Mouse (Mus musculus) ES-Bruce4 (cell line): ENCODE measurements at regions not wholly inside any gene's neighbourhood (a gene's known extent, or its start where the extent isn't known, plus 50 kb on each side); places are given as distances from the start of the nearest gene placed in this dataset.

Experiments used
- EP300 ChIP-seq: IDR thresholded peaks from 2 replicates; pipeline ENCODE4 v1.6.1; 2011; ENCODE audit warnings: low read depth, low read length; ENCODE audit not compliant: insufficient read depth
- POLR2A ChIP-seq: IDR thresholded peaks from one replicate; pipeline ENCODE4 v1.8.1; 2011; ENCODE audit warnings: low read length; ENCODE audit not compliant: insufficient read depth

DNA sequence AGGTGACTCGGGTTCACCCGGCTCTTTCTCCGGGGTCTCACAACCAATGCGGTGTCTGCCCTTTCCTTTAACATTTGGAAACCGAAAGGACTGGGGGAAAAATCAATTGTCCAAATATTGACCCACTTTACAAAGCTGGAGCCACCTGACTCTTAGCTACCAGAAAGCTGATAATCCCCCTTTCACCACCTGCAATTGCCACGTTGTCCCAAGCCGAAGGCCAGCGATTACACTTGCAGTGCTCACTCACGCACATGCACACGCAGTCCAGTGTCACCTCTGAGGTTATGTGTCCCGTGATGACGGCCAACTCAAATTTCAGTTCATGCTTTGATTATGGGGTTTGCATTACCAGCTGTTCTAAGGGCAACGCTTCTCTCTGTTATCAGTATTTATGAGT, 94.0 kb upstream of the Pik3r1 start:
- TF ChIP-seq POLR2A (no peak), EP300 (no peak)
